Mouse (Mus musculus) layer of hippocampus, postnatal 25 days (tissue): Measurements from ENCODE around the gene Pcyt1a. TPM values are rescaled to one million over a fixed set of nuclear protein-coding genes. Genes with fewer than 3 reads are reported as not detected.

Experiments
- DNase-seq, 2 experiments: peaks; one replicate each; pipeline ENCODE4 v3.0.0; 2022; ENCODE audit warnings: mixed read lengths in 2 of 2, low spot score in 1 of 2; ENCODE audit errors: extremely low spot score in 1 of 2
- total RNA-seq, 2 experiments: library from RNA; stranded (reverse); gene quantifications; 2 replicates each; pipeline ENCODE4 v1.2.3; 2021

The Pcyt1a gene
- total RNA-seq = 10 to 100 TPM; 36.8 to 38.2 TPM

DNA sequence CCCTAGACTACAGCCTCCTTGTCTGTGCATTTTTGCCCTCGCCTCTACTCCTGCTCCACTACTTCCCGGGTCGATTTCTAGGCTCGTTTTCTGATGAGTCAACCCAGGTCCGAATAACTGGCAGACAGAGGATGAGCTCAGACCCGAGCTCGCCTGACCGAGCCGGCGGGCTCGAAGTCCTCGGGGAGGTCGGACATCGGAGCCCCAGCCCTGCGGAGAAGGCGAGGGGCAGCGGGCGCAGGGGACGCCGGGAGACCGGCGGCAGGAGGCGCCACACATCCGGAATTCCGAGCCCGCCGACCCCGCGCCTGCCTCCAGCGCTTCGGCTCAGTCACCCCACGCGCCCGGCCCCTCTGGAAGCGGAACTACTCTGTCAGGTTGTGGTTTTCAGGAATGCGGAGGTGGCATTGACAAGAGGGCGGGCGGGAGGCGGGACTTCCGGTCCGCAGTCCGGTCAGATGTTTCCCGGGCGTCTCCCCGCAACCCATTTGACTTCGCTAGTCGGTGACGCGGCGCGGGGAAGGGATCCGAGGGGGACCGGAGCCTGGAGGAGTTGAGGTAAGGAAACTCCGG lies at the start of gene Pcyt1a:
TSS of gene Pcyt1a (plus strand) at position 448 of the 573 bp plus-strand sequence.
- peak; percentile 78 to 83 for DNase-seq

DNA sequence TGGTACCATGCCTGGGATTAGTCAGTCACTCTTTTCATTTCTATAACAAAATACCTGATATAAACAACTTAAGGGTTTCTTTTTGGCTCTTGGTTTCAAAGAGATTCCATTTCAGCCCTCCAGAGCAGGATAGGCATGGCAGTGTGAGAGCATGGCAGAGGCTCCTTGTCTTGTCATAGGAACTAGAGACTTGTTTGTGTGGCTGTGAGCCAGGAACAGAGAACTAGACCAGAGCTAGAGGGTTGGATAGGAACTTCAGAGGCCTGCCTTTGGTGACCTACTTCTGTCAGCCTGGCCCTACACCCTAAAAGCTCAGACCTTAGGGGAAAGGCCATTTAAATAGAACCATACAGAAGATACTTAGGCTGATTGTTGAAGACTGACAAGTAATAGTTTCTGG lies 47.8 kb upstream of the Pcyt1a start:
- no peak for DNase-seq

DNA sequence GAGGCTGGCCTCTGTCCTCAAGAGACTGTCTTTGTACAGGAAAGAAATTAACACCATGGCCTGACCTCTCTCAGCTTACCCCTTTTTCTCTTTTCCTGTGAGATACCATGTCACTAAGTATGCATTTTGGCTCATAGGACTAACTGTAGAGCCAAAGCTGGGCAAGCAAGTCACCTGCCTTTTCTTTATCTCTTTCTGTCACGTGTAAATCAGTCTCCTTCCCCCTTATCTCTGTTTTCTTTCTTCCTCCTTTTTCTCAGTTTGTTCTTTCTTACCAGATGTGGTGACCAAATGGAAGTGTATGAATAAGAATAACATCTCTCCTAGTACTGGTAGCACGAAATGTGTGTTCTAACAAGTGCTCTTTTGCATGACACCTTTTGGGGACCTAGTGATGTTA lies 45.8 kb upstream of the Pcyt1a start:
- DNase-seq = no peak

DNA sequence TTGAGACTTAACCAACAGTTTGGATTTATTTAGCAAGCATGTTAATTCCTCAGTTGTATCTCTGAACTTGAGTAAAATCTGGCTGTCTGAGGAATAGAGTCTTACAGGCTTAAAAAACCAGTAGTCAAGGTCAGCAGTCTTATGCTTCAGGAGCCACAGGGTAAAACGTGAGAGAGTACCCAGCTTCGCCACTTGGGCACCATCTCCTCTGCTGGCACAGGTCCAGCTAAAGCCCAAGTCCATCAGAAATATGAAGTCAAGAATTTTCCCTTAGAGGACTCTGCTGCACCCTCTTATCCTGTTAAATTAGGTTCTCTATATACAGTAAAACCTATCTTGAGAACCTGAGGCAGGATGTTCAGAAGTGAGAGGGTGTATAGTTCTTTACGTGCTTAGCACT lies 43.9 kb upstream of the Pcyt1a start:
- no peak for DNase-seq

DNA sequence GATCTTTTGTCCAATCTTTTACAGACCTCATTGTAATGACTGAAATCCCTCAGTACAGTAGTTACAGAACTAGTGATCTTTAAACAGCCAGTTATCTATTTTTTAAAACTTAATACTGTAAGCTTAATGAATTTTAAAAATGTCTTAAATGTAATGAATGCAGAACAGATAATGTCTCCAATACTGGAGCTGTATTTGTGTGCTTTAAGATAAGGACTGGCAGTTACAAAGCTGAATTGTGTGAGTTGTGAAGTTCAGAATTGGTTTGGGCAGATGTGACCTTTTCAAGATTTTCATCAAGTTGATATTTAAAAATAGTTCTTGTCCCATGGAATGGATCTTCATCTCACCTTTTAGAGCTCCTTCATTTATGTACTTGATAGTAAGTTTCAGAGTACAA lies 41.7 kb upstream of the Pcyt1a start:
- no peak for DNase-seq

DNA sequence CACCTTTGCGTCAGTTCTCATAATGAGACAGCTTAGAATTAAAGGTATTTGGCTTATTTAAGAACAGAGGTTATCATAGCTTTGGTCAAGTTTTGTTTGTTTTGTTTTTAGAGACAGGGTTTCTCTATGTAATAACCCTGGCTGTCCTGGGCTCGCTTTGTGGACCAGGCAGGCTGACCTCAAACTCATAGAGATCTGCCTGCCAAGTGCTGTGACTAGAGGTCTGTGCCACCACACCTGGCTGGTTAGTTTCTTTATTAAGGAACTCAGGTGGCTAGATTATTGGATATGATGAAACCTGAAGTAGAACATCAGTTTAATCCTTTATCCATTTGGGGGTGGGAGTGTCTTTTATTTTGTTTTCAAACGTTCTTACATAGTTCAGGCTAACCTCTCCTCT lies 40.9 kb upstream of the Pcyt1a start:
- no peak for DNase-seq

DNA sequence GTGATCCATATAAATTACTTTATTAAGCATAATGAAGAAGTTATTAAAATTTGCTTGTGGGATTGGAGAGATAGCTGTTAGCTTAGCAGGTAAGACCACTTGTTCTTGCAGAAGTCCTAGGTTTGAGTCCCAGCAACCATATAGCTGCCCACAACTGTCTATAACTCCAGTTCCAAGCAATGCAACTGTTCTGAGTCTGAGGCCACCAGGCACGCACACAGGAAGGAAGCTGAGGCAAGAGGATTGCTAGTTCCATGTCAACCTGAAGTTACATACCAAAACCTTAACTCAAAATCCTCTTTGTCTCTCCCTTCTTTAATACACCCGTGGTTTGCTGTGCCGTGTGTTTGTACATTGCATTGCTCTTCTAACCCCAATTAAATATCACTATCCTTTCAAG lies 39.8 kb upstream of the Pcyt1a start:
- no peak for DNase-seq

DNA sequence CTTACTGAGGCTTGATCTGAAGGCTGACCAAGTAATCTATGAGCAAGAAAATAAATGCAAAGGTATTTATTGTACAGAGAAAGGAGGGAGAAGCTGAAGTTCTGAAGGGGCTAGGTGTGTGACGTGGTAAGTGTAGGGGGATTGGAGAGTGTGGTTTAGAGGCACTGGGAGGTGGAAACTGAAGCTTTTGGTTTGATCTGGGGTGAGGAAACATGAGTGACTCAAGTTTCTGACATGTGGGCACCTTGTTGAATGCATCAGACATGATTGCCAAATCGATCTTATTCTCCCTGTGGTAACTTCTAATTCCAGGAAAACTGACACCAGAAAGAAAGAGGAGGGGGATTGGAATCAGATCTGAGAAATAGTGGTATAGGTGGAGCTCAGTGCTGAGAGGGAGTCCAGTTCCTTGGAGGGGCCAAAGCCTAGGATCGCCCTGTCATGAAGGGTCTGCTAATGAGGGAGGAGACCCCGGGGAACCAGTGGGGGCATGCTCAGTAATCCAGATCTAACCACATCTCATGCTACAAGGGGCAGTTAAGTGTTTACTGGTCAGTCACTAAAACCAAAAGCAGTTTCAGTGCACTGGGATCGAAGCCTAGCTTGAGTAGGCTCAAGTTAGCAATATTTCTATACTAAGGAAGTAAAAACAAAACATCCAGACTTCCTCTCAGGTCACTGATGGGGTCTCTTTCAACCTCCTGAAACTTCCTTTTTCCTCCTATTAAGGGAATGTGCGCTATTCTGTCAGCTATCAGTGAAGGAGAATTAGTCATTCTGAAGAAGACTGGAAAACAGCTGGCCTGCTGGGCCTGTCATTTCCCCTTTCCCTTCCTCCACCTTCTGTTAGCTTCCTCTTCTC lies 34.8 kb upstream of the Pcyt1a start:
- DNase-seq = no peak

DNA sequence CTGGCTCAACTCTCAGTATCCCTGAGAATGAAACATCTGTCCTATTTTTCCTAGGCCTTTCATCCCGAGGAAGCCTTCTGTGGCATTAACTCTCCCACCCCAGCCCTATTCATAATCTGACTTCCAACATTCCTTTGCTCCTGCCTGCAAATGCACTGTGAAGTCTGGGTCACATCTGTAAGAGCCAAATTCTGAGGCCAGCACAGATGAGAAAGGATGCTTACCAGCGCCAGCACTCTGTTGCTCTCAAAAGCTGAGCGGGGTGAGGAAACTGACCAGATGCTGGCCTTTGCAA lies 34.2 kb upstream of the Pcyt1a start:
- DNase-seq = no peak

DNA sequence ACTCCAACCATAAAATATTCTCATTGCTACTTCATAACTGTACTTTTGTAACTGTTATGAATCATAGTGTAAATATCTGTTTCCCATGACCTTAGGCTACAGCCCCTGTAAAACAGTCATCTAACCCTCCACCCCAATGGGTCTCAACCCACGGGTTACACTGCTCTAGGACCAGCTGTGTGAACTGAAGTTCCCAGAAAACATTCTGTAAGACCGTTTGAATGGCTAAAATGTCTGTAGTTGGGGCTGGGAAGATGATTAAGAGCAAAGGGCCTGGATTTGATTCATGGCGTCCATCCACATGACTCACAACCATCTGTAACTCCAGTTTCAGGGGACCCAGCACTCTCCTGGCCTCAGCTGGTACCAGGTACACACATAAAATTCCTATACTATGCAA lies 32.5 kb upstream of the Pcyt1a start:
- no peak for DNase-seq

DNA sequence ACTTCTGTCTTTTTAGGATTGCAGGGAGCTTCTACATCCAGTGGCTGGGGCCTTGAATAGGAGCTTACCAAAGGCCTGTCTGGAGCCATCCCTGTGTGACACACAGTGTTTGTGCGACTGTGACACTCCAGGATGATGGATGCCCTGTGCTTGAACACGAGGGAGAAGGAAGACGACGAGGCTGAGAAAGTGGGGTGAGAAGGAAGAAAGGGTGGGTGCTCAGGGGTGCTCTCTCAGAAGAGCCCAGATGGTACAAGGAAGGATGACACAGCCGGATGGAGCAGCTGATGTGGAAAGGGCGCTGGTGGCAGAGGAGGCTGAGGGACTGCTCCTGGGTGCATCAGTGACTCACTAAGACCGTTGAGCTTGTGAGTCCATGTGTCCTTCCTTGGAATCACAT lies 30.5 kb upstream of the Pcyt1a start, which contains the start of gene Tm4sf19:
TSS of gene Tm4sf19 (plus strand) at position 240 of the 400 bp plus-strand sequence.
- DNase-seq = no peak

DNA sequence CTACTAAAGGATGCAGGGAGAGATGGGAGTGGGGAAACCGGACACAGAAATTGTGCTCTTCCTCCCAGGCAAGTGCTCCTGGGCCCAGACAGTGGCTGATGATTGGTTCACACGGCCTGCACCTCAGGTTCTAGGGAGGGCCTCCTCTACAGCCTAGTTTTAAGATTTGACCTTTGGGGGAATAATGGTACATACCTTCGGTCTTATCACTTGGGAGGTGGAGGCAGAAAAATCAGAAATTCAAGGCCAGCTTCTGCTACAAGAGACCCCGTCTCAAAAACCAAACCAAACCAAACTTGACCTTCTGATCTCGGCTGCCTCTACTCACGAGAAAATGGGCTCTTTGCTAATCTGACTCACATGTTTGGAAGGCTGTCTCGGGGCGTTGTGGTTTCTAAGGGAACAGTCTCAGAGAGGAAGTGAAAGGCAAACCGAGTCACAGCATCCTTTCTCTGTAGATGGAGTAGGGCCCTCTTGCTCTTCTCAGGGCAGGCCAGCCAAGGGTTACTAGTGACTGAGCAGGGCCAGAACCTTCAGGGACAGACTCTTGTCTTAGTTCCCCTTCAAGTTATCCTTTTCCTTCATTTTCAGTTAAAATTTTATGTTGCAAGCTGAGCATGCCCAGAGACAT lies 29.3 kb upstream of the Pcyt1a start:
- DNase-seq = no peak

DNA sequence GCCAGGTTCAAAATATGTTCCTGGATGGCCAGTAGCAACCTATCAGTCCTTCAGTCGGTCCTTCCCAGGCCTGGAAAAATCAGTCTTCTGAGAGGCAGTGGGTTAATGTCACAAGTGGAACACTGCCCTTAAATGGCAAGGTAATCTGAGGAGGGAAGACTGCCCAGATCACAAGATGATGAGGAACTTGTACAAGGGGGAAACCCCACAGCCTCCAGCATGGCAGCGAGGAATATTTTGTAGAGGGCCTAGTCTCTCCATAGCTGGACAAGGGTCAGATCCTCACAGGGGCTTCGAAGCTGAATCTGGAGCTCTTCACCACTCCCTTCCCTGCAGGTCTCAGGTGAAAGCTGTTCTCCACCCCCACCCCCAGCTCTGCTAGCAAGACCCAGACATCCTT lies 27.9 kb upstream of the Pcyt1a start:
- no peak for DNase-seq

DNA sequence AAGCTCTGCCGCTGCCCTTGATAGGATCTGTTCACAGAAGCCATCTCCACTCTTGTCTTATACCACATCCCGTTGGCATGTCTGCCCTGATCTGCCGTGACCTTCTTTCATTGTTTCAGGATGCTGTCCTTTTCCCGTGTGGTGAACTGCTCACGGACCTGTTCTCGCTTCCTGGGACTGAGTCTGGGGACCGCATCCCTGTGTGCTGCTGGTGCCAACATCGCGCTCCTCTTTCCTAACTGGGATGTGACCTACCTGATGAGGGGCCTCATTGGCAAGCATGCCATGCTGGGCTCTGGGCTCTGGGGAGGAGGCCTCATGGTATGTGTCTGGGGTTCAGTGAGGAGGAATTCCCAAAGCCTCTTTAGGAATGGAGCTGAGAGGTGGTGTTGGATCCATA lies 25.0 kb upstream of the Pcyt1a start:
- DNase-seq = no peak

DNA sequence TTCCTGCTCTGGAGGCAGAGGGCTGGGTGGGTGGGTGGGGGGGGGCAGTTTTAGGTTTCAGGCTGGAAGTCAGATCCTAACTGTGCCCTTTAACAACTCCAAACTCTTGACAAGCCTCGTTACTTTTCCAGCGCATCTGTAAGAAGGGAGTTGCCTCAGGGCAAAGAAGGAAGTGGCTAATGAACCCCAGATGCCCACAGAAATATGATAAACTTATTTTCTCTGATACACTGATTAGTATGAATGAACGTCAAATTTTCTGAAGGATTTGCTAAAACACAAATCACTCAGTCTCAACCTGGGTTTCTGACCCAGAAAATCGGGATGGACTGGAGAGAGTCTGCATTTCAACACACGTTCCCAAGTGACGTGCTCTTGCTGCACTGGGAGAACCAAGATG lies 24.1 kb upstream of the Pcyt1a start:
- DNase-seq = no peak

DNA sequence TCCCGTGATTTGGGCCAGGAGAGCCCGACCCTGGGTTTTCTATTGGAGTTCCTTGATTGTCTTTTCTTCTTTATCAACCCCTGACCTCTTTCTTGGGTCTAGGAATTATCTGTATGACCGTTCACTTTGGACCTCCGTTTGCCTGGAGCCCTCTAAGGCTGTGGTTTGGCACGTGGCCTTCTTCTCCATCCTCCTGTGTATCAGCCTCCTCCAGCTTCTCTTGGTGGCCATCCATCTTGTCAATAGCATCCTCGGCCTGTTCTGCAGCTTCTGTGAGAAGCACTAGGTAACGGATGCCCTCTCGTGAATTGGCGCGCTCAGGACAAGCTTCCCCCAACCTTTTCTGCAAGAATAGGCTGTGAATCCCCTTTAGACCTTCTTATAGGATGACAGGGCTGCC lies 23.0 kb upstream of the Pcyt1a start:
- no peak for DNase-seq

DNA sequence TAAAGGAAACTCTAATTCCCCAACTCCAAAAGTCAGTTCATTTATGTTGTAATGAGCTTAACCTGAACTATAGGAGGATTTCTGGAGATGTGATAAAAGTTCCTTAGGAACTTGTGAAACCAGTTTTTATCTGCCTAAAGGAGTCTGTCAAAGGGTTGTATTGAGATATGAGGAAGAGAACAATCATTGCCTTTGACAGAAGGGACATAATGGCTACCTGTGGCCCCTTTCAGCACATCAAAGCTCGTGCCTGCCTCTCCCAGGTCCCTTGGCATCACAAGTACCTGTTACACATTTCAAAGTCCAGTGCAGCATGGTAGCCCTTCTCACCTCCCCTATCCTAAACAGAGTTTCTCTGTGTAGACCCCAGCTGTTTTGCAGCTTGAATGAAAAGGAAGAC lies 13.3 kb upstream of the Pcyt1a start:
- DNase-seq = no peak

DNA sequence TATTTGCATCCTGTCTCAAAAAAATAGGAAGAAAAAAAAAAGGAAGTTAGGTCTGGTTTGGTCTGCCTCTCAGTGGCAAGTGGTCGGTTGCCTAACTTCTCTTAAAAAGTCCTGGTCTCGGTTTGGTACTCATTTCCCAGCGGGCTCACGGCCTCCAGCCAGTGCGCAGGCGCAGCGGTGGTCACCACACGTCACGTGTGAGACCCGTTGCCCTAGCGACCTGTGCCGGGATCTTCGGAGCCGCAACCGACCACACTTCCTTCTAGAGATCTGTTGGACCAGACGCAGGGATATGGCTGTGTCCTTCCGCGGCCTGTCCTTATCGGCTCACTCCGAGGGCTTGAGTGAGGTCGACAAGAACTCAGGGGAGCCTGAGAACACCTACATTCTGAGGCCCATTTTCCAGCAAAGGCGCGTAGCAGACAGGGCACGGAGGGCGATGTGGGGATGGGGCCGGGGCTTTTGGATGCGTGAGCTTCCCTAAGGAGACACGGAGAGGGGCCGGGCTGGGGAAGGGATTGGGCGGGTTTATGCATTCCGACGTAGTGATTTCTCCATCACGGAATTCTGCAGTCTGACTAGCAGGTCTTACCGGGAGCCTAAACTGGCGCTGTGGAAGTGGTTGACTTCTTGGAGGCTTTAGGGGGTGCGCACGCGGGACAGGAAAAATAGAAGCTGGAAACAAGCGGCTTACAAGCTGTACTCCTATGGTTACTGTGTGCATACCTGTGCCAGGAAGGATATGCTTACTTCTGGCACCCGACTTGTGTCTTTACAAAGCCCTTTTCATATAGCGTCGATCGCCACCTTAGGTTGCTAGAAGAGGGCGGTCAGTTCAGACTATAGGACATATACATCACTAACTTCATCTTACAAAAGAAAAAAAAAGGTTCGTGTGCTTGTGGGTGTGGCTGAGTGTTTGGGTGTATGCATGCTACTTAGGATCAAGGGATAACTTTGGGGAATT lies 10.9 kb upstream of the Pcyt1a start, which contains the start of gene Tctex1d2:
TSS of gene Tctex1d2 (plus strand) at position 186 of the 967 bp plus-strand sequence.
- DNase-seq = peak; percentile 83

DNA sequence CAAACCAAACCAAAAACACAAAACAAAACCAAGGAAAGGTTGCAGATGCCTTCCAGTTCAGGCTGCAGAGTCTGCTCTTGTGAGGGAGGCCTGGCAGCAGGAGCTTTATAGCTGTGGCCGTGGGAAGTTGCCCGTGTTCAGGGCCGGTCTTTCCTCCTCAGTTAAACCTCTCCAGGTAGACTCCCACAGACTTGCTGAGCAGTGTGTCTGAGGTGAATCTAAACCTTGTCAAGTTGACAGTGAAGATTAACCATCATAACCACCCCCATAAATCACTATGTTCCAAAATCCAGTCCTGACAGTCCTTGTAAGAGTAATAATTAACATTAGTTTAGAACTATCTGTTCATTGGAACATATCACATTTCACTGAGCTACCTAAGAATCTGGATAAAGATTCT lies 3.2 kb upstream of the Pcyt1a start:
- DNase-seq = no peak

DNA sequence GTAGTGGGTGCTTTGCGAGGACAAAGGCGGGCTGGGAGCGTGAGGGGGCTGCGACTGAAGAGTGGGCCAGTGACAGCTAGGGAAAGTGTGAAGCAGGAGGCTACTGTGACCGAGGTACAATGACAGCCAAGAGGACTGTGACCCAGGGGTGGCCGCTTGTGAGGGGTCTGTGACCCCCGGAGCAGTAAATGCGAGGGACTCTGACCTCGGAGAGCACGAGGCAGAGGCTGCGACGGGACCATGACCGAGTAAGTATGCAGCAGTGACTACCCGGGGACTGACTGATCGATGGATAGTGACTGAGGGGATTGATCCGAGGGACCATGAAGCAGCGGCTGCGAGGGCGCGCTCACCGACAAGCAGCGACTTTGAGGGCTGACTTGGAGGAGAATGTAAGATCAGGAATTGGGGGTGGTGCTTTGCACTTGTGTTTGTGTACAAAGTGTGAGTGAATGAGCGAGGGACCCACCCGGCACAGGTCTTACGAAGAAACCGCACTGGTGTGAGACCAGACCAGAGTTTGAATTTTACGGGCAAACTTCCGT lies 398 bp downstream of the Pcyt1a start:
- no peak for DNase-seq
